Mouse (Mus musculus) MEL (cell line): ENCODE measurements around the gene Tcf25. TPM values are rescaled to one million over a fixed set of nuclear protein-coding genes. Genes with fewer than 3 reads are reported as not detected.

Experiments used
- DNase-seq: peaks from one replicate; pipeline ENCODE4 v3.0.0; 2011; ENCODE audit warnings: low read depth, low spot score
- H3K27ac ChIP-seq: 2 replicates; pipeline ENCODE4 v1.5.1; 2012; ENCODE audit warnings: low read depth, mild to moderate bottlenecking, control low read depth, low read length, moderate library complexity; ENCODE audit not compliant: control insufficient read depth
- H3K27me3 ChIP-seq, 2 experiments: fragments of 150-350 bp in 1 of 2; sonication (generic) in 1 of 2; 2 replicates each; pipeline ENCODE4 v1.6.1; 2012; ENCODE audit warnings: low read length in 2 of 2, mild to moderate bottlenecking in 2 of 2, improper control_type of control experiment in 1 of 2, moderate library complexity in 1 of 2; ENCODE audit not compliant: insufficient read depth in 2 of 2, control insufficient read depth in 1 of 2
- H3K36me3 ChIP-seq, 2 experiments: 2 replicates each; pipeline ENCODE4 v1.6.1; 2012 to 2014; ENCODE audit warnings: low read length in 2 of 2, improper control_type of control experiment in 1 of 2, inconsistent platforms in 1 of 2, mild to moderate bottlenecking in 1 of 2; ENCODE audit not compliant: insufficient read depth in 2 of 2, control insufficient read depth in 1 of 2
- H3K4me1 ChIP-seq, 2 experiments: fragments of 150-350 bp in 1 of 2; sonication (generic) in 1 of 2; 2 replicates each; pipeline ENCODE4 v1.6.1; 2012; ENCODE audit warnings: low read length in 2 of 2, improper control_type of control experiment in 1 of 2, mild to moderate bottlenecking in 1 of 2; ENCODE audit not compliant: insufficient read depth in 2 of 2, control insufficient read depth in 1 of 2
- H3K4me3 ChIP-seq, 2 experiments: fragments of 150-350 bp in 1 of 2; sonication (generic) in 1 of 2; 2 replicates each; pipeline ENCODE4 v1.5.1; 2012; ENCODE audit warnings: low read depth in 2 of 2, low read length in 2 of 2, mild to moderate bottlenecking in 2 of 2, moderate library complexity in 2 of 2, control low read depth in 1 of 2, improper control_type of control experiment in 1 of 2; ENCODE audit not compliant: control insufficient read depth in 1 of 2, insufficient read depth in 1 of 2
- H3K79me2 ChIP-seq: 2 replicates; pipeline ENCODE4 v1.6.1; 2012; ENCODE audit warnings: mild to moderate bottlenecking, low read length, moderate library complexity; ENCODE audit not compliant: control insufficient read depth, poor library complexity, insufficient read depth
- H3K9ac ChIP-seq: 2 replicates; pipeline ENCODE4 v1.6.1; 2012; ENCODE audit warnings: low read depth, mild to moderate bottlenecking, control low read depth, low read length, moderate library complexity; ENCODE audit not compliant: control insufficient read depth, poor library complexity, severe bottlenecking
- H3K9me3 ChIP-seq: fragments of 150-350 bp; sonication (generic); replicated peaks from 2 replicates; pipeline ENCODE4 v1.6.1; 2012; ENCODE audit warnings: mild to moderate bottlenecking, low read length, improper control_type of control experiment, moderate library complexity; ENCODE audit not compliant: insufficient read depth
- BHLHE40 ChIP-seq: IDR thresholded peaks from 2 replicates; pipeline ENCODE4 v1.6.1; 2012; ENCODE audit warnings: low read depth, mild to moderate bottlenecking, inconsistent platforms, low read length, improper control_type of control experiment, borderline replicate concordance
- CTCF ChIP-seq, 3 experiments: IDR thresholded peaks in 2 of 3; conservative IDR thresholded peaks in 1 of 3; 2 replicates each; pipeline ENCODE4 v1.5.1; 2011 to 2012; ENCODE audit warnings: low read length in 3 of 3, low read depth in 2 of 3, mild to moderate bottlenecking in 2 of 3, improper control_type of control experiment in 1 of 3, inconsistent platforms in 1 of 3, mixed read lengths in 1 of 3, moderate library complexity in 1 of 3; ENCODE audit not compliant: control insufficient read depth in 1 of 3, insufficient read depth in 1 of 3, poor library complexity in 1 of 3, severe bottlenecking in 1 of 3
- ETS1 ChIP-seq: IDR thresholded peaks from 2 replicates; pipeline ENCODE4 v1.6.1; 2012; ENCODE audit warnings: low read depth, mild to moderate bottlenecking, inconsistent platforms, low read length, improper control_type of control experiment, moderate library complexity
- GABPA ChIP-seq: IDR thresholded peaks from 2 replicates; pipeline ENCODE4 v1.6.1; 2012; ENCODE audit warnings: low read depth, mild to moderate bottlenecking, inconsistent platforms, low read length, improper control_type of control experiment, moderate library complexity
- GATA1 ChIP-seq: IDR thresholded peaks from 2 replicates; pipeline ENCODE4 v1.6.1; 2011; ENCODE audit warnings: low read depth, low read length, improper control_type of control experiment
- HCFC1 ChIP-seq: IDR thresholded peaks from 2 replicates; pipeline ENCODE4 v1.6.1; 2012; ENCODE audit warnings: low read depth, mild to moderate bottlenecking, inconsistent platforms, low read length, improper control_type of control experiment, moderate library complexity
- JUND ChIP-seq: IDR thresholded peaks from 2 replicates; pipeline ENCODE4 v1.6.1; 2011; ENCODE audit warnings: low read depth, mild to moderate bottlenecking, improper control_type of control experiment, low read length
- KAT2A ChIP-seq: conservative IDR thresholded peaks from 2 replicates; pipeline ENCODE4 v1.6.1; 2012; ENCODE audit warnings: low read depth, low read length, improper control_type of control experiment, inconsistent platforms
- MAFK ChIP-seq: IDR thresholded peaks from 2 replicates; pipeline ENCODE4 v1.6.1; 2011; ENCODE audit warnings: low read depth, mild to moderate bottlenecking, low read length, improper control_type of control experiment, borderline replicate concordance
- MEF2A ChIP-seq: IDR thresholded peaks from 2 replicates; pipeline ENCODE4 v1.6.1; 2014; ENCODE audit warnings: low read depth, mild to moderate bottlenecking, inconsistent platforms, low read length, improper control_type of control experiment; ENCODE audit not compliant: poor library complexity, insufficient replicate concordance, severe bottlenecking; ENCODE audit errors: extremely low read depth
- MXI1 ChIP-seq: IDR thresholded peaks from 2 replicates; pipeline ENCODE4 v1.6.1; 2011; ENCODE audit warnings: mild to moderate bottlenecking, low read depth, low read length, improper control_type of control experiment
- MYB ChIP-seq: IDR thresholded peaks from 2 replicates; pipeline ENCODE4 v1.6.1; 2011; ENCODE audit warnings: mild to moderate bottlenecking, low read depth, low read length, improper control_type of control experiment
- MYC ChIP-seq: IDR thresholded peaks from 2 replicates; pipeline ENCODE4 v1.6.1; 2011; ENCODE audit warnings: low read depth, mild to moderate bottlenecking, low read length, improper control_type of control experiment, moderate library complexity
- NELFE ChIP-seq: IDR thresholded peaks from 2 replicates; pipeline ENCODE4 v1.6.1; 2011; ENCODE audit warnings: low read depth, low read length, improper control_type of control experiment
- NRF1 ChIP-seq: IDR thresholded peaks from 2 replicates; pipeline ENCODE4 v1.6.1; 2014; ENCODE audit warnings: low read depth, mild to moderate bottlenecking, inconsistent platforms, low read length, improper control_type of control experiment, moderate library complexity; ENCODE audit not compliant: poor library complexity, insufficient read depth, severe bottlenecking
- POLR2A ChIP-seq, 2 experiments: IDR thresholded peaks; 2 replicates each; pipeline ENCODE4 v1.6.1; 2011 to 2012; ENCODE audit warnings: low read length in 2 of 2, mild to moderate bottlenecking in 2 of 2, control low read depth in 1 of 2, improper control_type of control experiment in 1 of 2, low read depth in 1 of 2, moderate library complexity in 1 of 2; ENCODE audit not compliant: control insufficient read depth in 1 of 2, insufficient read depth in 1 of 2, poor library complexity in 1 of 2
- POLR2AphosphoS2 ChIP-seq: IDR thresholded peaks from 2 replicates; pipeline ENCODE4 v1.6.1; 2011; ENCODE audit warnings: low read length, improper control_type of control experiment
- POLR2AphosphoS5 ChIP-seq: IDR thresholded peaks from 2 replicates; pipeline ENCODE4 v1.6.1; 2012; ENCODE audit warnings: low read depth, borderline replicate concordance, mild to moderate bottlenecking, inconsistent platforms, low read length, moderate library complexity, mixed read lengths
- RCOR1 ChIP-seq: IDR thresholded peaks from 2 replicates; pipeline ENCODE4 v1.6.1; 2012; ENCODE audit warnings: low read depth, mild to moderate bottlenecking, inconsistent platforms, low read length, improper control_type of control experiment
- SIN3A ChIP-seq: IDR thresholded peaks from 2 replicates; pipeline ENCODE4 v1.6.1; 2012; ENCODE audit warnings: low read length, improper control_type of control experiment, inconsistent platforms
- TAL1 ChIP-seq: IDR thresholded peaks from 2 replicates; pipeline ENCODE4 v1.6.1; 2012; ENCODE audit warnings: mild to moderate bottlenecking, inconsistent platforms, low read length, moderate library complexity, mixed read lengths
- UBTF ChIP-seq: IDR thresholded peaks from 2 replicates; pipeline ENCODE4 v1.6.1; 2012; ENCODE audit warnings: low read depth, mild to moderate bottlenecking, inconsistent platforms, low read length, improper control_type of control experiment, moderate library complexity, borderline replicate concordance; ENCODE audit not compliant: insufficient read depth
- USF1 ChIP-seq: IDR thresholded peaks from 2 replicates; pipeline ENCODE4 v1.6.1; 2014; ENCODE audit warnings: low read depth, mild to moderate bottlenecking, inconsistent platforms, low read length, improper control_type of control experiment, moderate library complexity
- USF2 ChIP-seq, 2 experiments: IDR thresholded peaks; 2 replicates each; pipeline ENCODE4 v1.6.1; 2011 to 2012; ENCODE audit warnings: improper control_type of control experiment in 2 of 2, low read length in 2 of 2, borderline replicate concordance in 1 of 2, inconsistent platforms in 1 of 2, low read depth in 1 of 2, mild to moderate bottlenecking in 1 of 2; ENCODE audit not compliant: insufficient read depth in 1 of 2
- polyA plus RNA-seq, 2 experiments: library from polyadenylated mRNA; stranded (reverse) in 1 of 2; unstranded in 1 of 2; fragments of >175 nt in 1 of 2; fragments of >200 nt in 1 of 2; gene quantifications; 2 replicates each; pipeline versions ENCODE4 v1.2.1 to v1.2.4; 2012; ENCODE audit warnings: low replicate concordance in 2 of 2, low read depth in 1 of 2; ENCODE audit not compliant: insufficient read length in 2 of 2, insufficient read depth in 1 of 2, missing spikeins in 1 of 2
- total RNA-seq: library from RNA; depleted of rRNA; stranded (reverse); fragments of 300-350 nt; gene quantifications from 2 replicates; pipeline ENCODE4 v1.2.3, GENCODE M21; 2012

Gene Tcf25
- total and polyA plus RNA-seq, 3 experiments = 107 to 327 TPM; not detected in 1

DNA sequence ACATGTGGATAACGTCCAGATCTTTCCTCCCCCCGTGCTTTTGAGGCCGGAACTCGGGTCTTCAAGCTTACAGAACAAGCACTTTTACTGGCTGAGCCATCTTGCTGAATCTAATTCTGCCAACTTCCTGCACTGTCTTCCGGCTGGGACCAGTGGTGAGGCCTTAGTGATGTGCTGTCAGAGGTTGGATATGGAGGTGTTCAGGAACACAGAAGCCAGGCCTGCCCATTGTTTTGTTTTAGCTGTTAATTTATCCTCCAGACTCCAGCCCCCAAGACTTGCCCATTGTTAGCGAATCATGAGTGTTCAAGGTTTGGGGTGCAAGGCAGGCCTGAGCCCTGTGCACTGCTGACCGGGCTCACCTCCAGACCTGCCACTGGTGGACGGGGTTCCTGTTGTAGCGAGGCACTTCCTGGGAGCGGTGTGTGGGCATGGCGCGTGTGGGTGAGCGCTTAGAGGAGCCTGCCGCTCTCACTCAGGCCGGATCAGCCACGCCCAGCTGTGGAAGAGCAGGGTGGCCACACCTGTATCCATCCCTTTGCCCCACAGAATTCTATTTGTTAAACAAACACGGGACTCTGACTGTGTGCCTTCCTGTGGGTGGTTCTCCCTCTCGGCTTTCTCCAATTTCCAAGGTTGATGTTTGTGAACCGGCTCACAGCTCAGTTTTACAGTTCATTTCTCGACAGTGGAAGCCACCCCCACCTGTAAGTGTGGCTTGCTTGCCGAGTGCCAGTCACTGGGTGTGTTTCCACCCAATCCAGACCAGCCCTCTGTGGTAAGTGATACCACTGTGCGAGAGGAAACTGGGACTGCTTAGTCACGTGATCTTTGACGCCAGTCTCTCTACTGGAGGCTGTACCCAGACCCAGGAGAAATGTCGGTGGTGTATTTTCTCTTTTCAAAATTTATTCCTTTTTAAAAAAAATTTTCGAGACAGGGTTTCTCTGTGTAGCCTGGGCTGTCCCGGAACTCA, 32.2 kb upstream of the Tcf25 start:
- Histone ChIP-seq H3K36me3 (no peaks in the 10 kb centered on the region; a peak in 1 of 4 replicates), H3K9ac (no peak overlapping the region), H3K4me3 (no peak overlapping the region), H3K27ac (no peak overlapping the region), H3K9me3 (no peaks in the 10 kb centered on the region), H3K79me2 (no peaks in the 10 kb centered on the region)
- DNase-seq = no peak
- no peak for TF ChIP-seq TAL1
- no peak for TF ChIP-seq POLR2AphosphoS5
- TF ChIP-seq MEF2A = no peak
- TF ChIP-seq, all 39 proteins: peak for 0
- Histone ChIP-seq H3K4me1 (no peaks in the 10 kb centered on the region), H3K27me3 (no peaks in the 10 kb centered on the region)

GRCm38 (mm10) chr8:123342253-123342652, 31.3 kb upstream of the Tcf25 start:
- no peak overlapping the region for H3K4me3 ChIP-seq

DNA sequence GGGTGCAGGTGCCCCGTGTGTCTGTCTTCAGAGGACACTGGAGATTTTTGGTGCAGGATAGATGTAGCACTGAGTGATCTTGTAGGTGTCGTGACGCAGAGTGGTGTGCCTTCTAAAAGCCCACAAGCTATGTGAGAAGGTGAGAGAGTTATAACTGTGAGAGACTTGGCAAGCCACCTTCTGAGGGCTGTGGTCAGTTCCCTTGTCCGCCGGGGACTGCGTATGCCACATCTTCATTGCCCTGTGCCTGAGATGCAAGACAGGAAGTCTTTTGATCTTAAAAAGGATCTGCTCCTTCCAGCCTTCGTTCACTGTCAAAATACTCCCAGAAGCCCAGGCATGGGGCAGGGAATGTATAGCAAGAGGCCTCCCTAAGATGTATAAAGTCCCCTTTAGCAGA, 30.6 kb upstream of the Tcf25 start:
- H3K27ac ChIP-seq = no peak overlapping the region
- no peak for DNase-seq
- H3K9ac ChIP-seq = no peak overlapping the region
- no peak overlapping the region for H3K4me3 ChIP-seq
- no peaks in the 10 kb centered on the region for H3K9me3 ChIP-seq
- no peaks in the 10 kb centered on the region for H3K79me2 ChIP-seq
- no peaks in the 10 kb centered on the region; a peak in 1 of 4 replicates for H3K36me3 ChIP-seq
- H3K27me3 ChIP-seq = no peaks in the 10 kb centered on the region
- no peak for TF ChIP-seq MXI1
- no peak for TF ChIP-seq NELFE
- no peak for TF ChIP-seq POLR2AphosphoS5
- no peak for TF ChIP-seq ETS1
- TF ChIP-seq POLR2A (IDR thresholded peaks at IDR 0.05; ENCODE audit: control insufficient read depth in 1 of 2, insufficient read depth in 1 of 2, low read depth in 1 of 2, low read length in 2 of 2, poor library complexity in 1 of 2) = no peak
- no peak for TF ChIP-seq MYB
- TF ChIP-seq USF1 = no peak
- TF ChIP-seq JUND = no peak
- no peak for TF ChIP-seq NRF1
- TF ChIP-seq UBTF = no peak
- no peak for TF ChIP-seq CTCF (IDR thresholded peaks at IDR 0.05 in 2 of 3, conservative IDR thresholded peaks at IDR 0.05 in 1 of 3; ENCODE audit: control insufficient read depth in 1 of 3, insufficient read depth in 1 of 3, low read depth in 2 of 3, low read length in 3 of 3, poor library complexity in 1 of 3, severe bottlenecking in 1 of 3)
- TF ChIP-seq GABPA = no peak
- no peak for TF ChIP-seq GATA1
- TF ChIP-seq BHLHE40 = no peak
- no peak for TF ChIP-seq KAT2A
- TF ChIP-seq TAL1 = no peak
- no peak for TF ChIP-seq RCOR1
- H3K4me1 ChIP-seq = no peaks in the 10 kb centered on the region

More at GRCm38 (mm10) chr8:123342253-123342652, 31.3 kb upstream of the Tcf25 start:
- no peak overlapping the region for H3K9ac ChIP-seq
- TF ChIP-seq POLR2A (IDR thresholded peaks at IDR 0.05; ENCODE audit: control insufficient read depth in 1 of 2, insufficient read depth in 1 of 2, low read depth in 1 of 2, low read length in 2 of 2, poor library complexity in 1 of 2) (no peak), NRF1 (no peak), POLR2AphosphoS2 (no peak), GABPA (no peak), MEF2A (no peak), KAT2A (no peak), MYC (no peak), ETS1 (no peak), MAFK (no peak), SIN3A (no peak), HCFC1 (no peak), RCOR1 (no peak), USF2 (IDR thresholded peaks at IDR 0.05; ENCODE audit: borderline replicate concordance in 1 of 2, insufficient read depth in 1 of 2, low read depth in 1 of 2, low read length in 2 of 2) (no peak)
- TF ChIP-seq, all 39 proteins: peak for 0
- no peak for DNase-seq
- no peaks in the 10 kb centered on the region for H3K9me3 ChIP-seq
- H3K4me1 ChIP-seq = no peaks in the 10 kb centered on the region
- H3K36me3 ChIP-seq = no peaks in the 10 kb centered on the region; a peak in 1 of 4 replicates
- no peak overlapping the region for H3K27ac ChIP-seq
- no peaks in the 10 kb centered on the region for H3K27me3 ChIP-seq
- no peaks in the 10 kb centered on the region for H3K79me2 ChIP-seq
